Mouse (Mus musculus) liver, adult 2 months (tissue): ENCODE results near the gene Smim14. TPM values are rescaled to one million over a fixed set of nuclear protein-coding genes. Genes with fewer than 3 reads are reported as not detected.

Experiments
- DNase-seq: peaks from one replicate; pipeline ENCODE4 v3.0.0-alpha.2; 2011; ENCODE audit warnings: low read depth, low spot score; ENCODE audit errors: extremely low read depth
- H3K27ac ChIP-seq: fragments of 200-500 bp; replicated peaks from 2 replicates; pipeline ENCODE4 v1.5.1; 2012; ENCODE audit warnings: low read depth, mild to moderate bottlenecking, control low read depth, inconsistent platforms, low read length; ENCODE audit not compliant: insufficient read depth
- H3K27me3 ChIP-seq: fragments of 200-500 bp; 2 replicates; pipeline ENCODE4 v1.6.1; 2012; ENCODE audit warnings: mild to moderate bottlenecking, moderate library complexity, low read length, inconsistent platforms; ENCODE audit not compliant: control insufficient read depth, insufficient read depth
- H3K36me3 ChIP-seq: fragments of 200-500 bp; 2 replicates; pipeline ENCODE4 v1.6.1; 2012; ENCODE audit warnings: low read length, inconsistent platforms; ENCODE audit not compliant: control insufficient read depth, insufficient read depth
- H3K4me1 ChIP-seq: fragments of 200-500 bp; 2 replicates; pipeline ENCODE4 v1.6.1; 2011; ENCODE audit warnings: low read length; ENCODE audit not compliant: control insufficient read depth, insufficient read depth
- H3K4me3 ChIP-seq: fragments of 200-500 bp; 2 replicates; pipeline ENCODE4 v1.5.1; 2011; ENCODE audit warnings: low read depth, mild to moderate bottlenecking, control low read depth, low read length, moderate library complexity; ENCODE audit not compliant: insufficient read depth
- H3K79me2 ChIP-seq: fragments of 200-500 bp; 2 replicates; pipeline ENCODE4 v1.6.1; 2012; ENCODE audit warnings: inconsistent platforms, mild to moderate bottlenecking, low read length, moderate library complexity; ENCODE audit not compliant: control insufficient read depth, insufficient read depth
- H3K9ac ChIP-seq: fragments of 200-500 bp; 2 replicates; pipeline ENCODE4 v1.6.1; 2012; ENCODE audit warnings: low read depth, mild to moderate bottlenecking, control low read depth, inconsistent platforms, low read length
- CTCF ChIP-seq: fragments of 200-500 bp; IDR thresholded peaks from 2 replicates; pipeline ENCODE4 v1.5.1; 2011; ENCODE audit warnings: low read depth, low read length, control low read depth
- POLR2A ChIP-seq: fragments of 200-500 bp; IDR thresholded peaks from 2 replicates; pipeline ENCODE4 v1.6.1; 2011; ENCODE audit warnings: low read length, control low read depth; ENCODE audit not compliant: insufficient read depth; ENCODE audit errors: extremely low read depth
- WGBS: fragments of 180-500 bp; shearing (Covaris S2); methylation state at CpG from one replicate; pipeline ENCODE4 v1.1.7; 2018; 5-methylcytosine and 5-hydroxymethylcytosine counted together
- polyA plus RNA-seq: library from polyadenylated mRNA; depleted of rRNA; stranded (reverse); fragments of >200 nt; gene quantifications from 2 replicates; pipeline ENCODE4 v1.2.3, GENCODE M21; 2012
- total RNA-seq: library from RNA; depleted of rRNA; stranded (reverse); fragments of >200 nt; gene quantifications from 2 replicates; pipeline ENCODE4 v1.2.3, GENCODE M21; 2014

Gene Smim14
- total and polyA plus RNA-seq, 2 experiments: 60.5 to 66.6 TPM

GRCm38 (mm10) chr5:65535457-65536067, 1.4 kb downstream of the Smim14 start:
- peak; percentile 61 for DNase-seq
- Histone ChIP-seq H3K27ac (no peak overlapping the region), H3K4me3 (no peak overlapping the region)

GRCm38 (mm10) chr5:65534496-65534895, 2.5 kb downstream of the Smim14 start:
- no peak overlapping the region for H3K27ac ChIP-seq
- H3K9ac ChIP-seq: no peak overlapping the region
- TF ChIP-seq CTCF (no peak), POLR2A (no peak)
- H3K27me3 ChIP-seq: no peaks in the 10 kb centered on the region
- H3K79me2 ChIP-seq: peaks cover 11% of the 10 kb centered on the region; the same call in 1 of the 2 replicates
- H3K4me1 ChIP-seq: peaks cover 12% of the 10 kb centered on the region
- H3K36me3 ChIP-seq: no peaks in the 10 kb centered on the region
- WGBS: 90% methylated on average over 4 of the region's 4 CpGs
- H3K4me3 ChIP-seq: no peak overlapping the region
- no peak for DNase-seq

More at GRCm38 (mm10) chr5:65535457-65536067, 1.4 kb downstream of the Smim14 start:
- TF ChIP-seq CTCF (no peak), POLR2A (no peak)
- Histone ChIP-seq H3K27me3 (no peaks in the 10 kb centered on the region), H3K79me2 (peaks cover 14% of the 10 kb centered on the region; the same call in 1 of the 2 replicates), H3K9ac (no peak overlapping the region), H3K4me1 (peaks cover 16% of the 10 kb centered on the region), H3K36me3 (no peaks in the 10 kb centered on the region)
- 41% methylated on average over 5 of the region's 5 CpGs for WGBS

DNA sequence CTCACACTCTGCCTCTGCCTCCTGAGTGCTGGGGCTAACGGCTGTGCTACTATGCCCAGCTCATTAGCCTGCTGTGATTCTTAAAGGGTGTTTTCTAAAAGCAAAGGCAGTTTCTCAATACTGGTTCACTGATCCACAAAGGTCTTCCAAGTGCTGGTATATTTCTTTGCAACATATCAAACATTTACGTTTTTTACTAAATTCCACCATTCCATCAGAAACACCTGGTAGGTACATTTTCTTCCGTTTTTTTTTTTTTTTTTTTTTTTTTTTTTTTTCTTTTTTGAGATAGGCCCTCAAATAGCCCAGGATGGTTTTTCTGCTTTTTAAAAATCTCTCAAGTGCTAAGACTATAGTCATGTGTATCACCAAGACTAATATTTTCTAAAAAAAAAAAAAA, 5.7 kb downstream of the Smim14 start:
- no peak for DNase-seq
- H3K4me3 ChIP-seq: no peak overlapping the region
- H3K4me1 ChIP-seq: peaks cover 2% of the 10 kb centered on the region; the same call in 1 of the 2 replicates
- no peak overlapping the region for H3K27ac ChIP-seq
- H3K79me2 ChIP-seq: no peaks in the 10 kb centered on the region
- H3K9ac ChIP-seq: no peak overlapping the region
- no peaks in the 10 kb centered on the region for H3K27me3 ChIP-seq
- no peaks in the 10 kb centered on the region for H3K36me3 ChIP-seq
- WGBS: 91% methylated on average over 3 of the region's 3 CpGs
- TF ChIP-seq POLR2A: no peak
- TF ChIP-seq CTCF: no peak

DNA sequence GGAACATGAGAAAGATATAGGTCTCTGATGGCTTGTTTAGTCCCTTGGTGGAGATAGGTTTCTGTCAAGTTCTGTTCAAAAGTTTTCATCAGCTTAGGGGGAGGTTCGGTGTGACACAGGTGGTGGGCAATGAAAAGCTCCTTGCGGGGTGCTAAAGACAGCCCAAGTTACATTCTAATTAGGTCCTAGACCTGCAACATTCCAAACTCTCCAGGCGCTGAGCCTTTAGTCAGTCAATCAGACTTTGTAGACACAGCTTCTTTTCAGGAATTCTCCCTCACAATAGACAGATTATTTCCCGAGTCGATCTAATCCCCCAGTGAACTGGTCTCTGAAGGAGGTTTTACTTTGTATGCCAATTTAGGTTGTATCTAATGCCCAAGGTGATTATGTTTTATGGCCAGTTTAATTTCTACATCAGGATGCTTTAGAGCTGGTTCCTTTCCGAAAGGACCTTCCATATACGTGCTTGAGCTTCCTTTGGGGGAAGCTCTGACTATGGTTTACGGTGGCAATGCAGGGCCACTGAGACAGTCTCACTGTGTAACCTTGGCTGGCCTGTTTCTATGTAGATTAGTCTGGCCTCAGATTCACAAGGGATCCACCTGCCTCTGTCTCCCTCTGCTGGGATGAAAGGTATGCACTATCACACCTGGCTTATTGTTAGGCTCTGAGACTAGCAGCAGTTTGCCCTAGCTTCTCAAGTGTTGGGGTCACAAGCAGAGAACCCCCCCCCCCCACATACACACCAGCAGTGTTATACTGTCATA, 11.1 kb downstream of the Smim14 start:
- 46% methylated on average over 8 of the region's 8 CpGs for WGBS
- no peak for DNase-seq
- no peak overlapping the region for H3K27ac ChIP-seq

DNA sequence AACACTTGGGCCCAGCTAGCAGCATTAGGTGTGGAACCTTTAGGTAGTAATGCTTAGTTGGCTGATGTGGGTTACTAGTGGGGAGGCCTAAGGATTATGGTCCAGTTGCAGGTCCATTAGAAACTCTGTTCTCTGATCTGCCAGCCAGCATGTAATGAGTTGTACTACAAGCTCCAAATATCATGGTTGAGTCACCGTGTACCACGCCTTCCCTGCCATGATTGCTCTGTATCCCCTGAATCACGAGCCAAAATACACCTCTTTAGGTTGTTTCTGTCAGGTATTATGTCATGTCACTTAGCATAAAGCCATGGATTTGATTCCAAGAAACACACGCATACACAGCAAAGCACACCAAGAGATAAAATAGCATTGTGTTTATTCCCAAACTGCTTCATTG, 12.2 kb downstream of the Smim14 start:
- Histone ChIP-seq H3K27ac (no peak overlapping the region), H3K36me3 (no peaks in the 10 kb centered on the region), H3K27me3 (no peaks in the 10 kb centered on the region), H3K9ac (no peak overlapping the region), H3K79me2 (no peaks in the 10 kb centered on the region), H3K4me3 (no peak overlapping the region), H3K4me1 (no peaks in the 10 kb centered on the region)
- no peak for DNase-seq
- 82% methylated on average over 4 of the region's 4 CpGs for WGBS
- TF ChIP-seq POLR2A (no peak), CTCF (no peak)

More for the DNA sequence above, 11.1 kb downstream of the Smim14 start:
- Histone ChIP-seq H3K27me3 (no peaks in the 10 kb centered on the region), H3K4me1 (no peaks in the 10 kb centered on the region), H3K4me3 (no peak overlapping the region), H3K79me2 (no peaks in the 10 kb centered on the region), H3K36me3 (no peaks in the 10 kb centered on the region), H3K9ac (no peak overlapping the region)
- TF ChIP-seq POLR2A: no peak
- TF ChIP-seq CTCF: peak; percentile 32; the same call in 1 of the 2 replicates

DNA sequence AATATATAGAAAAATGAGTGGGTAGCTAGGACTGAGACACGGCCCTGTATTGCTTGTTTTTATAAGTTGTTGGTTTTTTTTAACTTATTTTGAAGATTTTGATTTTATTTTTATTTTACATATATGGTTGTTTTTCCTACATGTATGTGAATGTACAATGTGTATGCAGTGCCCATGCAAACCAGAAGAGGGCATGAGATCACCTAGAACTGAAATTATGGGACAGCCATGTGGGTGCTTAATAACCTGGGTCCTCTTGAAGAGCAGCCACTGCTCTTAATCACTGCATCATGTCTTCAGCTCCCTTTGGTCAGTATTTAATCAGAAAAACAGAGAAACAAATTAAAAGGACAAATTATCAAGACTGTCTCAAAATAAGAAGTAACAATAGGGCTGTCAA, 15.2 kb downstream of the Smim14 start:
- DNase-seq: peak; percentile 32
- H3K27me3 ChIP-seq: 0 out of 2 replicates have a peak, but pooled peaks cover 1% of the 10 kb centered on the region
- 94% methylated on average over 1 of the region's 1 CpGs for WGBS

More for the DNA sequence above, 15.2 kb downstream of the Smim14 start:
- Histone ChIP-seq H3K4me3 (no peak overlapping the region), H3K4me1 (no peaks in the 10 kb centered on the region), H3K9ac (no peak overlapping the region), H3K79me2 (no peaks in the 10 kb centered on the region), H3K36me3 (no peaks in the 10 kb centered on the region), H3K27ac (no peak overlapping the region)
- 0 out of 2 replicates have a peak, but pooled peaks have one; percentile 3 for TF ChIP-seq CTCF
- no peak for TF ChIP-seq POLR2A
